Mouse (Mus musculus) heart, postnatal 0 days (tissue): ENCODE data around the gene Cabp7. TPM values are rescaled to one million over a fixed set of nuclear protein-coding genes. Genes with fewer than 3 reads are reported as not detected.

ENCODE experiments used
- ATAC-seq: fragments of 200-750 bp; cut with Nextera tagmentation; 2 replicates; pipeline ENCODE4 v1.8.0; 2017; ENCODE audit warnings: low read depth, moderate number of reproducible peaks, moderate library complexity; ENCODE audit not compliant: insufficient read depth
- DNase-seq: peaks from one replicate; pipeline ENCODE4 v3.0.0-alpha.2; 2016; ENCODE audit warnings: low spot score
- H3K27ac ChIP-seq: fragments of 300-500 bp; sonication (generic); 2 replicates; pipeline ENCODE4 v1.5.1; 2014; ENCODE audit warnings: low read depth, mild to moderate bottlenecking
- H3K27me3 ChIP-seq: fragments of 300-500 bp; sonication (generic); 2 replicates; pipeline ENCODE4 v1.6.1; 2014; ENCODE audit warnings: low read length, mixed read lengths; ENCODE audit not compliant: control insufficient read depth, insufficient read depth
- H3K36me3 ChIP-seq: fragments of 300-500 bp; sonication (generic); replicated peaks from 2 replicates; pipeline ENCODE4 v1.6.1; 2014; ENCODE audit warnings: low read length, mixed read lengths; ENCODE audit not compliant: control insufficient read depth, insufficient read depth
- H3K4me1 ChIP-seq: fragments of 300-500 bp; sonication (generic); 2 replicates; pipeline ENCODE4 v1.6.1; 2014; ENCODE audit warnings: antibody characterized with exemption; ENCODE audit not compliant: control insufficient read depth, insufficient read depth
- H3K4me2 ChIP-seq: fragments of 300-500 bp; sonication (generic); 2 replicates; pipeline ENCODE4 v1.6.1; 2014; ENCODE audit warnings: low read depth, mild to moderate bottlenecking, low read length, moderate library complexity
- H3K4me3 ChIP-seq: fragments of 300-500 bp; sonication (generic); 2 replicates; pipeline ENCODE4 v1.5.1; 2014; ENCODE audit warnings: low read depth, low read length
- H3K9ac ChIP-seq: fragments of 300-500 bp; sonication (generic); replicated peaks from 2 replicates; pipeline ENCODE4 v1.6.1; 2014; ENCODE audit warnings: low read depth, low read length, mixed read lengths
- H3K9me3 ChIP-seq: fragments of 300-500 bp; sonication (generic); replicated peaks from 2 replicates; pipeline ENCODE4 v1.6.1; 2016; ENCODE audit warnings: low read length; ENCODE audit not compliant: control insufficient read depth
- CTCF ChIP-seq: IDR thresholded peaks from 2 replicates; pipeline ENCODE4 v1.5.1; 2016; ENCODE audit warnings: antibody characterized with exemption, control low read depth, low read depth
- EP300 ChIP-seq: IDR thresholded peaks from 2 replicates; pipeline ENCODE4 v1.6.1; 2016; ENCODE audit warnings: antibody characterized with exemption, low read depth
- WGBS: fragments of 180-500 bp; shearing (Covaris S2); extraction: QIAGEN DNeasy Blood & Tissue Kit; methylation state at CpG from one replicate; pipeline ENCODE4 v1.1.7; 2014; 5-methylcytosine and 5-hydroxymethylcytosine counted together
- polyA plus RNA-seq: library from polyadenylated mRNA; unstranded; fragments of >200 nt; fragmentation: Nextera tagmentation; extraction: Ambion mirVana; gene quantifications from 2 replicates; pipeline ENCODE4 v1.2.1, GENCODE M21; 2015
- total RNA-seq: library from RNA; depleted of rRNA; stranded (reverse); fragments of >200 nt; gene quantifications from 2 replicates; pipeline ENCODE4 v1.2.3, GENCODE M21; 2014; ENCODE audit warnings: low replicate concordance

Cabp7 gene
- total and polyA plus RNA-seq, 2 experiments from 2014 or later, result 0.07 TPM; not detected in 1

- H3K27ac ChIP-seq, result no peak overlapping the region
- no peaks in the 10 kb centered on the region for H3K27me3 ChIP-seq
- H3K4me3 ChIP-seq, result no peak overlapping the region
- WGBS, result 84% methylated on average over 8 of the region's 8 CpGs
- H3K9me3 ChIP-seq, result no peaks in the 10 kb centered on the region
- peaks cover 8% of the 10 kb centered on the region; the same call in 1 of the 2 replicates for H3K4me1 ChIP-seq
- H3K4me2 ChIP-seq, result no peak overlapping the region
- peaks cover 39% of the 10 kb centered on the region for H3K36me3 ChIP-seq
- H3K9ac ChIP-seq, result no peak overlapping the region
- no peak for DNase-seq
- TF ChIP-seq CTCF (no peak), EP300 (no peak)
- ATAC-seq, result no peak
Observed at GRCm38 (mm10) chr11:4721728-4722127, 24.9 kb downstream of the Cabp7 start.

GRCm38 (mm10) chr11:4720900-4721580, 25.5 kb downstream of the Cabp7 start:
- Histone ChIP-seq H3K27ac (no peak overlapping the region), H3K9ac (no peak overlapping the region), H3K4me1 (peaks cover 8% of the 10 kb centered on the region; the same call in 1 of the 2 replicates), H3K4me3 (no peak overlapping the region), H3K36me3 (peaks cover 36% of the 10 kb centered on the region), H3K27me3 (no peaks in the 10 kb centered on the region), H3K9me3 (no peaks in the 10 kb centered on the region), H3K4me2 (no peak overlapping the region)
- 65% methylated on average over 7 of the region's 7 CpGs for WGBS
- TF ChIP-seq EP300 (no peak), CTCF (no peak)
- no peak for ATAC-seq
- DNase-seq, result no peak

GRCm38 (mm10) chr11:4720393-4720792, 26.2 kb downstream of the Cabp7 start:
- Histone ChIP-seq H3K4me2 (no peak overlapping the region), H3K4me1 (peaks cover 8% of the 10 kb centered on the region; the same call in 1 of the 2 replicates), H3K9me3 (no peaks in the 10 kb centered on the region), H3K9ac (no peak overlapping the region), H3K27me3 (no peaks in the 10 kb centered on the region), H3K36me3 (peaks cover 32% of the 10 kb centered on the region), H3K4me3 (no peak overlapping the region), H3K27ac (no peak overlapping the region)
- DNase-seq, result no peak
- 74% methylated on average over 11 of the region's 11 CpGs for WGBS
- TF ChIP-seq EP300 (no peak), CTCF (no peak)
- no peak for ATAC-seq

- Histone ChIP-seq H3K27ac (no peak overlapping the region), H3K27me3 (no peaks in the 10 kb centered on the region), H3K4me1 (peaks cover 8% of the 10 kb centered on the region; the same call in 1 of the 2 replicates), H3K9me3 (no peaks in the 10 kb centered on the region), H3K4me2 (no peak overlapping the region), H3K4me3 (no peak overlapping the region), H3K9ac (no peak overlapping the region), H3K36me3 (peaks cover 28% of the 10 kb centered on the region)
- DNase-seq (no peak), ATAC-seq (no peak)
- no peak for TF ChIP-seq CTCF
- no peak for TF ChIP-seq EP300
- 93% methylated on average over 9 of the region's 9 CpGs for WGBS
Observed at GRCm38 (mm10) chr11:4719961-4720360, 26.6 kb downstream of the Cabp7 start.

GRCm38 (mm10) chr11:4718548-4718947, 28.0 kb downstream of the Cabp7 start:
- TF ChIP-seq CTCF (no peak), EP300 (no peak)

More at GRCm38 (mm10) chr11:4718548-4718947, 28.0 kb downstream of the Cabp7 start:
- no peak for DNase-seq
- no peak overlapping the region for H3K27ac ChIP-seq
- peaks cover 15% of the 10 kb centered on the region for H3K36me3 ChIP-seq
- H3K4me2 ChIP-seq, result no peak overlapping the region
- ATAC-seq, result peak; percentile 14; the same call in 1 of the 2 replicates
- no peak overlapping the region for H3K9ac ChIP-seq
- no peaks in the 10 kb centered on the region for H3K27me3 ChIP-seq
- 48% methylated on average over 5 of the region's 5 CpGs for WGBS
- H3K9me3 ChIP-seq, result no peaks in the 10 kb centered on the region
- peaks cover 8% of the 10 kb centered on the region; the same call in 1 of the 2 replicates for H3K4me1 ChIP-seq
- H3K4me3 ChIP-seq, result no peak overlapping the region
